Mouse (Mus musculus) thymus, postnatal 0 days (tissue): ENCODE data around the gene Chst1. TPM values are rescaled to one million over a fixed set of nuclear protein-coding genes. Genes with fewer than 3 reads are reported as not detected.

Source experiments
- microRNA-seq: library from miRNA; unstranded; fragments of <30 nt; microRNA quantifications from one replicate; pipeline ENCODE4, GENCODE M21; 2016; ENCODE audit warnings: borderline number of aligned reads
- polyA plus RNA-seq: library from polyadenylated mRNA; unstranded; fragments of >200 nt; fragmentation: Nextera tagmentation; extraction: Ambion mirVana; gene quantifications from 2 replicates; pipeline ENCODE4 v1.2.1, GENCODE M21; 2015

The Chst1 gene
- polyA plus RNA-seq, 1 experiment from 2014 or later: 1.7 TPM

Small RNA genes within 50 kb of the gene (microRNA-seq; reads per million reads assigned to microRNA genes)
- not detected for gene Mir7221
- gene Mir7222: not detected

Other genes with a start within 250 kb of the Chst1 start
- 40.8 and 43.9 TPM in 2 replicates for gene Pex16, start 225.0 kb upstream of the Chst1 start, polyA plus RNA-seq
- 3.4 and 4.0 TPM in 2 replicates for gene Large2, start 224.8 kb upstream of the Chst1 start, polyA plus RNA-seq
- gene 1700029I15Rik, start 217.2 kb upstream of the Chst1 start, polyA plus RNA-seq: 2.0 and 2.1 TPM in 2 replicates
- 6.2 and 6.3 TPM in 2 replicates for gene Mapk8ip1, start 198.4 kb upstream of the Chst1 start, polyA plus RNA-seq
- 10.9 and 13.0 TPM in 2 replicates for gene Cry2, start 165.7 kb upstream of the Chst1 start, polyA plus RNA-seq
- 24.3 and 29.7 TPM in 2 replicates for gene Slc35c1, start 139.2 kb upstream of the Chst1 start, polyA plus RNA-seq